ENCODE assay signal across 15 mouse cellular contexts in genomic region chr6:134849985-134850384, GRCm38 (mm10).
"Had no signal": no experiment of that assay in that cellular context is flagged by ENCODE, and none has a peak within 500 bp of the region (broad histone marks: within the 10 kb centered on the region; RNA-seq: fewer than 3 reads in every experiment).

No protein-coding gene starts in this region.

- H3K4me2 ChIP-seq: liver, embryonic 11.5 days; lung, embryonic 15.5 days; neural tube, embryonic 13.5 days; stomach, embryonic 15.5 days had no signal

- H3K9ac ChIP-seq: liver, postnatal 0 days; lung, embryonic 15.5 days; neural tube, embryonic 13.5 days; stomach, embryonic 15.5 days had no signal

- H3K9me3 ChIP-seq: limb, embryonic 10.5 days; lung, embryonic 15.5 days; neural tube, embryonic 13.5 days; stomach, embryonic 15.5 days had no signal

- ATAC-seq: liver, postnatal 0 days had no signal

- H3K36me3 ChIP-seq: limb, embryonic 10.5 days; lung, embryonic 15.5 days; stomach, embryonic 15.5 days had no signal

- DNase-seq: kidney, adult 9 months; liver, postnatal 0 days; lung, postnatal 14 days; midbrain, embryonic 14.5 days; retina, postnatal 1 day; right cerebral cortex, postnatal 14 days; thymus, postnatal 36 days had no signal

- H3K4me3 ChIP-seq: left cerebral cortex, adult 2 months; limb, embryonic 10.5 days; lung, embryonic 15.5 days; neural tube, embryonic 13.5 days; stomach, embryonic 15.5 days had no signal

- H3K4me1 ChIP-seq: limb, embryonic 10.5 days; lung, embryonic 15.5 days; stomach, embryonic 15.5 days had no signal

- H3K27ac ChIP-seq: kidney, postnatal 0 days; left cerebral cortex, adult 2 months; limb, embryonic 10.5 days; lung, embryonic 15.5 days; macrophage; neural tube, embryonic 13.5 days; stomach, embryonic 15.5 days had no signal

- H3K27me3 ChIP-seq: lung, embryonic 15.5 days; neural tube, embryonic 13.5 days; stomach, embryonic 15.5 days had no signal
